Mouse (Mus musculus) gastrocnemius, adult 18-20 months (tissue): ENCODE measurements around the gene Slc4a2. TPM values are rescaled to one million over a fixed set of nuclear protein-coding genes. Genes with fewer than 3 reads are reported as not detected.

Experiments
- DNase-seq: peaks from one replicate; pipeline ENCODE4 v3.0.0; 2021; ENCODE audit warnings: low spot score
- total RNA-seq, 2 experiments: library from RNA; stranded (reverse); gene quantifications; 2 replicates each; pipeline ENCODE4 v1.2.3; 2021

Gene Slc4a2
- total RNA-seq, 2 experiments from 2014 or later: 13.9 to 14.3 TPM

GRCm38 (mm10) chr5:24425421-24426036 is 1.9 kb downstream of the Slc4a2 start:
- no peak for DNase-seq

GRCm38 (mm10) chr5:24426037-24426432 is 2.4 kb downstream of the Slc4a2 start:
- DNase-seq: no peak

DNA sequence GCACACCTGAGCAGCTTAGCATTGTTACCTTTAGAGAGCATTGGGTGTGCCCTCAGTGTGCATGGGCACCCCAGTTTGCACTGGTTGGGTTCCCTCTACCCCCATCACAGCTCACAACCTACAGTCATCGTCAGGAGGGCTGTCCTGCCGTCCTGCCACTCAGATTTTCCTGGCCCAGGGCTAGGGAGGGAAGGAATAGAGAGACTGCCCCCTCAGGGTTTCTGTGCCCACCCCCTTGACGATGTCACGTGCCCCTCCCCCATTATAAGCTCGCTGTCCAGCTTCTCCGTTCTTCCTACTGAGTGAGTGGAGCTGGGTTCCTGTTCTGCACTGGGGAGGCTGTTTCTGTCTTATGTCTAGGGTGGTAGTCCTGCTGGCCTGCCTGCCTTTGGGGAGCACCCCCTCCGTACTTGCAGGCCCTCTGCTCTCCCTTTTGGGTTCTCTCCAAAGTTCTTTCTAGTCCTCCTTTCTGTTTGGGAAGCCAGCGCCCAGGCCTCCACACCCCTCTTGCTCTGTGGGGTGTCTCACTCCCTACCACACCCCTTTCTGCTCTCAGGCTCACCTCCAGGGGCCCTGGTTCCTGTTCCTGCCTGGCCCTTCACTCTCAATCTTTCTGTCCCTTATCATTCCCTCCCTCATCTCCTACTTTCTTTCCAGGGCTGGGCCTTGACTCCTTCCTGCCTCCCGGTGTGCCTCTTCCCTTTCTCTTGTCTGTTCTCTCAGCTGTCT is 3.1 kb downstream of the Slc4a2 start:
- DNase-seq: no peak

GRCm38 (mm10) chr5:24427285-24427633 is 3.6 kb downstream of the Slc4a2 start:
- DNase-seq: no peak

DNA sequence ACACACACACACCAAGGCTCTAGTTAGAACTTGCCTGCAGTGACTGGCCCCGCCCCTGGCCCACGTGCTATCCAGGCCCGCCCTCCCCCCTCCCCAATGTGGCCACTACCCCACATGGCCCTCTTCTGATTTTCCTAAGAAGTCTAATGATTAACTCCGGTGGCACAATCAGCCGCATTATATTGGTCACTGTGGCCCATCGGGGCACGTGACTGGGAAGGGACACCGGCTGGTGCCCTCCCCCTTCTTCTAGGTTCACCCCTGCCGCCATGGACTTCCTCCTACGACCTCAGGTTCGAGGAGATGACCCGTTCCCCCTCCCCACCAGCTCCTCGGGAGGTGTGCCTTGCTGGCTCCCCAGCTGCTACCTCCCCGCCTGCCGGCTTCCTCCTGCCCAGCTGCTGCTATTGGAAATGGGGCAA is 4.4 kb downstream of the Slc4a2 start:
- DNase-seq: no peak

GRCm38 (mm10) chr5:24428596-24428995 is 5.0 kb downstream of the Slc4a2 start:
- no peak for DNase-seq

GRCm38 (mm10) chr5:24433993-24434392 is 10.4 kb downstream of the Slc4a2 start:
- DNase-seq: no peak

- DNase-seq: no peak
These were observed 17.6 kb downstream of the Slc4a2 start for GRCm38 (mm10) chr5:24441187-24441586.

GRCm38 (mm10) chr5:24442029-24442428 is 18.4 kb downstream of the Slc4a2 start:
- no peak for DNase-seq

DNA sequence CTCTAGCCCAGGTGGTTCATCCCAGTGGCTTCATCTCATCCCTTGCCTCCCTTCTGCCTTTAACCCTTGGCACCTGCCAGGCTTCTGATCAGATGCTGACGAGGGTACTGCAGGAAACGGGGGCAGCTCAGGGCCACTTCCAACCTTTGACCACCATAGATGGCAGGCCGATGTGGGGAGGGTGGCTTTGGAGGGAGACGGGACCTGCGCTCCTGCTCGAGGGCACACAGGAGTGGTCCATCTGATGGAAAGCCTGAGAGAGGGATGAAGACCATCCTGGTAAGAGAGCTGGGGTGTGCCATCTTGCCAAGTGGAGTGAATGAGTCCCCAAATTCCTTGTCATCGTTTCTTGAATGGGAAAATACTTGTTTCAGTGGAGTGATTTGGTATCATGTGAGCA is 19.6 kb downstream of the Slc4a2 start:
- DNase-seq: no peak

- no peak for DNase-seq
These were observed 20.3 kb downstream of the Slc4a2 start for GRCm38 (mm10) chr5:24443927-24444326.

DNA sequence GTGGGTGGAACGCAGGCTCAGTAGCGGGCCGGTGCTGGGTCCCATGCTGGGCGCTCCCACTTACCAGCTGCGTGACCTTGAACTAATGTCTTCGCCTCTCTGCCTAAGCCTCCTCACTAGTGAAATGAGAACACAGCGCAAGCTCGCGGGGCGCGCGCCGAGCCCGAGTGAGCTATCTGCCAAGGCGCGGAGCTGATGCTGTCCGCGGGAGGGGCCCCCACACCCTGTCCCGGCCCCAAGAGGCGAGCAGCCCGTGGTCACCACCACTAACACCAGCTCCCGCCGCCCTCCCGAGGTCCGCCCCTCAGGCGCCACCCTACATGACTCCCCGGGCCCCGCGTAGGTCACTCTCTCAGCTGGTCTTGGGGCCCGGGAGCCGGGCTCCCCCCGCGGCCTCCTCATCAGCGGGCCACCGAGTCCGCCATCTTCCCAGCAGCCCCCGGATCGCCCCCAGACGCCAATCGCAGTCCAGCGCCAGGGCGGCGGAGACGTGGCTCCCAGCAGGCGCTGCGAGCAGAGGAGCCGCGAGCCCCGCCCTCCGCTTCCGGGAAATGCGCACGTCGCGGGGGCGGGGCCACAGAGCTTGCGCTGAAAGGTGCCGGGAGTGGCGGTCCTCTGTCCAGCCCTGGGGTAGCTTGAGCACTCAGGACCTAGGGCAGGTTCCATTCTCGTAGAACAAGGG is 21.2 kb downstream of the Slc4a2 start, which contains the start of gene Fastk:
Fastk (minus strand) TSS at position 542 of the 682 bp plus-strand sequence.
- peak; percentile 93 for DNase-seq

- DNase-seq: no peak
These were observed 21.9 kb downstream of the Slc4a2 start for GRCm38 (mm10) chr5:24445428-24446080.

GRCm38 (mm10) chr5:24446630-24447029 is 23.0 kb downstream of the Slc4a2 start:
- no peak for DNase-seq

- peak; percentile 86 for DNase-seq
These were observed 24.1 kb downstream of the Slc4a2 start, which contains the start of gene Tmub1 for GRCm38 (mm10) chr5:24447624-24448298. TSS of gene Tmub1 (minus strand) at chr5:24447854.

GRCm38 (mm10) chr5:24451264-24452029 is 27.8 kb downstream of the Slc4a2 start:
- DNase-seq: peak; percentile 83

- DNase-seq: no peak
These were observed 28.5 kb downstream of the Slc4a2 start, which contains the start of gene Agap3 for GRCm38 (mm10) chr5:24452030-24452690. TSS of gene Agap3 (plus strand) at chr5:24452177.

- no peak for DNase-seq
These were observed 29.1 kb downstream of the Slc4a2 start for GRCm38 (mm10) chr5:24452691-24453233.

DNA sequence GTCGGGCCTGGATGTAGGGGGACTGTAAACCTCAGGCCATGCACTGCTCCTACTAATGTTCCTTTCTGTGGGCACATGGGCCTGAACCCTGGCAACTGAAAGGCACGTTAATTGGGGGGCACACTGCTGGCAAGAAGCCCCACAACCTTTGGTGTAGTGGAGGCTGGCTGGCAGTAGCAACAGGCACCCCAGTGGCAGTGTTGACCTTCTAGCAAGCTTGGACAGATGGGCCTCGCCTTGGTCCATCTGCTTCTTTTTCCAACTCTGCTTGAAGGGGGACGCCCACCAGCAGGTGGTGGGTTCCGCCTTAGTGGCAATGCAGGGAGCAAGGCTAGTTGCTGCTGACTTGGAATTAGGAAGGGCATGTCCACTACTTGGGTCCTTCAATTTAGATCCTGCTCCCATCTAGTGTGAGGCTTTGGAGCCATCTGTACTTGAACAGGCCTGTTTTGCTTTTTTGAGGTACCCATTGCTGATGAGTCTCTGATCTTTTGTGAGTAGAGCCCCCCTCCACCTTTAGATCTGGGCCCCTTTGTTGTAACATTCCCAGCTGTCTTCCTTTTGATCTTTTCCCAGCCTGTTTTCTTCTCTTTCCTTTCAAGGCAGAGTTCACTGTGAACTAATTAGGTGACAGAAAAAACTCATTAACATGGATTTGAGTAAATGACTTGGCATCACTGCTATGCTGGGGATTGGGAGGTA is 29.8 kb downstream of the Slc4a2 start:
- no peak for DNase-seq
